Mouse (Mus musculus) C2C12 (cell line): Measurements from ENCODE around the gene Trim72. TPM values are rescaled to one million over a fixed set of nuclear protein-coding genes. Genes with fewer than 3 reads are reported as not detected.

ENCODE experiments used
- H3K27me3 ChIP-seq: one replicate; pipeline ENCODE4 v1.6.1; 2011; ENCODE audit not compliant: control insufficient read depth, insufficient read depth, insufficient read length
- H3K36me3 ChIP-seq: one replicate; pipeline ENCODE4 v1.6.1; 2011; ENCODE audit not compliant: control insufficient read depth, insufficient read depth
- H3K4me3 ChIP-seq: one replicate; pipeline ENCODE4 v1.5.1; 2011; ENCODE audit warnings: mild to moderate bottlenecking, control low read depth; ENCODE audit not compliant: poor library complexity, insufficient read depth, severe bottlenecking
- H3K79me2 ChIP-seq: one replicate; pipeline ENCODE4 v1.6.1; 2011; ENCODE audit not compliant: control insufficient read depth, insufficient read depth
- H3K79me3 ChIP-seq: one replicate; pipeline ENCODE4 v1.6.1; 2011; ENCODE audit warnings: low read depth, control low read depth
- H3ac ChIP-seq: one replicate; pipeline ENCODE3; 2011; ENCODE audit warnings: low read depth; ENCODE audit not compliant: control insufficient read depth, insufficient read length
- CEBPB ChIP-seq: IDR thresholded peaks from one replicate; pipeline ENCODE4 v1.6.1; 2011; ENCODE audit warnings: low read depth, mild to moderate bottlenecking, control low read depth, moderate library complexity
- CTCF ChIP-seq: IDR thresholded peaks from one replicate; pipeline ENCODE4 v1.5.1; 2011; ENCODE audit not compliant: control insufficient read depth, insufficient read depth, insufficient read length
- FOSL1 ChIP-seq: IDR thresholded peaks from one replicate; pipeline ENCODE4 v1.8.0; 2011; ENCODE audit warnings: mild to moderate bottlenecking, low read length; ENCODE audit not compliant: poor library complexity, insufficient read depth, severe bottlenecking
- MAX ChIP-seq: IDR thresholded peaks from one replicate; pipeline ENCODE4 v1.6.1; 2011; ENCODE audit warnings: mild to moderate bottlenecking, control low read depth
- MYOD1 ChIP-seq: IDR thresholded peaks from one replicate; pipeline ENCODE4 v1.6.1; 2011; ENCODE audit warnings: low read depth; ENCODE audit not compliant: control insufficient read depth, insufficient read length
- MYOG ChIP-seq: IDR thresholded peaks from one replicate; pipeline ENCODE4 v1.6.1; 2011; ENCODE audit not compliant: control insufficient read depth, insufficient read length; ENCODE audit errors: extremely low read depth
- USF1 ChIP-seq: IDR thresholded peaks from one replicate; pipeline ENCODE4 v1.6.1; 2011; ENCODE audit warnings: low read depth, mild to moderate bottlenecking, control low read depth, moderate library complexity
- polyA plus RNA-seq: library from polyadenylated mRNA; unstranded; fragments of >200 nt; fragmentation: generic; extraction: Trizol; gene quantifications from one replicate; pipeline ENCODE4 v1.2.1, GENCODE M21; 2012; ENCODE audit warnings: missing spikeins

The Trim72 gene
- polyA plus RNA-seq, 1 experiment = 0.83 TPM

GRCm38 (mm10) chr7:127992488-127993340, 11.0 kb upstream of the Trim72 start:
- TF ChIP-seq CEBPB (no peak), FOSL1 (no peak), MAX (no peak), CTCF (no peak), MYOG (no peak), USF1 (no peak), MYOD1 (no peak)
- Histone ChIP-seq H3K79me3 (no peaks in the 10 kb centered on the region), H3K27me3 (no peaks in the 10 kb centered on the region), H3K36me3 (peaks cover 38% of the 10 kb centered on the region), H3ac (no peak overlapping the region), H3K4me3 (no peak overlapping the region), H3K79me2 (no peaks in the 10 kb centered on the region)

GRCm38 (mm10) chr7:127993341-127993977, 10.3 kb upstream of the Trim72 start, which contains the start of gene Pycard:
Gene Pycard, minus strand, starts transcription at chr7:127993867.
- no peak within 1 kb of the TSS for H3ac ChIP-seq
- no peaks in the 10 kb centered on the region for H3K27me3 ChIP-seq
- no peaks in the 10 kb centered on the region for H3K79me2 ChIP-seq
- TF ChIP-seq CEBPB = no peak
- no peak for TF ChIP-seq USF1
- TF ChIP-seq MYOG = no peak
- no peak for TF ChIP-seq MAX
- TF ChIP-seq CTCF = no peak
- TF ChIP-seq FOSL1 = no peak
- no peak for TF ChIP-seq MYOD1
- H3K36me3 ChIP-seq = peaks cover 32% of the 10 kb centered on the region
- H3K79me3 ChIP-seq = no peaks in the 10 kb centered on the region
- H3K4me3 ChIP-seq = no peak within 1 kb of the TSS

- Histone ChIP-seq H3K27me3 (no peaks in the 10 kb centered on the region), H3K4me3 (no peak overlapping the region), H3K79me2 (no peaks in the 10 kb centered on the region), H3K79me3 (no peaks in the 10 kb centered on the region), H3K36me3 (no peaks in the 10 kb centered on the region), H3ac (no peak overlapping the region)
- TF ChIP-seq USF1 (no peak), FOSL1 (no peak), CTCF (no peak), MAX (no peak), CEBPB (no peak), MYOG (no peak), MYOD1 (no peak)
Observed at GRCm38 (mm10) chr7:127999436-127999835, 4.3 kb upstream of the Trim72 start.

GRCm38 (mm10) chr7:128000068-128000950, 3.4 kb upstream of the Trim72 start:
- Histone ChIP-seq H3ac (no peak overlapping the region), H3K27me3 (no peaks in the 10 kb centered on the region), H3K4me3 (no peak overlapping the region), H3K36me3 (no peaks in the 10 kb centered on the region), H3K79me3 (no peaks in the 10 kb centered on the region), H3K79me2 (no peaks in the 10 kb centered on the region)
- TF ChIP-seq CEBPB = no peak

- H3ac ChIP-seq = no peak overlapping the region
- H3K4me3 ChIP-seq = no peak overlapping the region
- H3K79me3 ChIP-seq = no peaks in the 10 kb centered on the region
- H3K79me2 ChIP-seq = no peaks in the 10 kb centered on the region
- TF ChIP-seq MAX (no peak), FOSL1 (no peak), CTCF (no peak), MYOG (no peak), USF1 (no peak), MYOD1 (no peak), CEBPB (no peak)
- H3K27me3 ChIP-seq = no peaks in the 10 kb centered on the region
- no peaks in the 10 kb centered on the region for H3K36me3 ChIP-seq
Observed at GRCm38 (mm10) chr7:128003098-128003497, 651 bp upstream of the Trim72 start.
